Mouse (Mus musculus): ENCODE results near the gene Slx1b. TPM values are rescaled to one million over a fixed set of nuclear protein-coding genes. Genes with fewer than 3 reads are reported as not detected.

The Slx1b gene
- polyA plus RNA-seq, 1 experiment from 2014 or later = 7.1 TPM

- WGBS = 93% methylated on average over 9 of the region's 9 CpGs
- no peaks in the 10 kb centered on the region for H3K27me3 ChIP-seq (ENCODE audit: insufficient read depth, low read length)
- H3K4me3 ChIP-seq (replicated peaks; ENCODE audit: low read depth, low read length) = no peak overlapping the region
- H3K27ac ChIP-seq = no peak overlapping the region
- TF ChIP-seq CTCF (IDR thresholded peaks at IDR 0.05; ENCODE audit: low read depth) = no peak
- ATAC-seq (replicated peaks; ENCODE audit: low FRiP score, low read depth) (no peak), DNase-seq (ENCODE audit: low spot score) (no peak)
- no peak overlapping the region for H3K9ac ChIP-seq (ENCODE audit: low read depth, low read length)
- H3K9me3 ChIP-seq (replicated peaks; ENCODE audit: low read length) = no peaks in the 10 kb centered on the region
- no peak overlapping the region for H3K4me2 ChIP-seq (ENCODE audit: low read length)
- peaks cover 13% of the 10 kb centered on the region for H3K36me3 ChIP-seq (ENCODE audit: insufficient read depth, low read length)
- 0 out of 2 replicates have a peak, but pooled peaks cover 3% of the 10 kb centered on the region for H3K4me1 ChIP-seq (replicated peaks; ENCODE audit: insufficient read depth, low read length)
These were observed 23.5 kb downstream of the Slx1b start for GRCm38 (mm10) chr7:126672111-126672510.

- peaks cover 15% of the 10 kb centered on the region for H3K36me3 ChIP-seq (ENCODE audit: insufficient read depth, low read length)
- no peak overlapping the region for H3K4me2 ChIP-seq (ENCODE audit: low read length)
- no peaks in the 10 kb centered on the region for H3K9me3 ChIP-seq (replicated peaks; ENCODE audit: low read length)
- no peak for TF ChIP-seq CTCF (IDR thresholded peaks at IDR 0.05; ENCODE audit: low read depth)
- DNase-seq (ENCODE audit: low spot score) = no peak
- H3K4me3 ChIP-seq (replicated peaks; ENCODE audit: low read depth, low read length) = no peak overlapping the region
- no peak overlapping the region for H3K9ac ChIP-seq (ENCODE audit: low read depth, low read length)
- H3K27ac ChIP-seq = no peak overlapping the region
- WGBS = 92% methylated on average over 3 of the region's 3 CpGs
- ATAC-seq (replicated peaks; ENCODE audit: low FRiP score, low read depth) = no peak
- no peaks in the 10 kb centered on the region for H3K4me1 ChIP-seq (replicated peaks; ENCODE audit: insufficient read depth, low read length)
- no peaks in the 10 kb centered on the region for H3K27me3 ChIP-seq (ENCODE audit: insufficient read depth, low read length)
These were observed 25.4 kb downstream of the Slx1b start for GRCm38 (mm10) chr7:126670152-126670551.

GRCm38 (mm10) chr7:126668452-126668851 lies 27.1 kb downstream of the Slx1b start:
- no peak overlapping the region for H3K9ac ChIP-seq (ENCODE audit: low read depth, low read length)
- H3K4me2 ChIP-seq (ENCODE audit: low read length) = no peak overlapping the region
- TF ChIP-seq CTCF (IDR thresholded peaks at IDR 0.05; ENCODE audit: low read depth) = no peak
- no peak for ATAC-seq (replicated peaks; ENCODE audit: low FRiP score, low read depth)
- peak; percentile 63 for DNase-seq (ENCODE audit: low spot score)
- WGBS = 60% methylated on average over 5 of the region's 5 CpGs
- no peaks in the 10 kb centered on the region for H3K27me3 ChIP-seq (ENCODE audit: insufficient read depth, low read length)
- no peaks in the 10 kb centered on the region for H3K9me3 ChIP-seq (replicated peaks; ENCODE audit: low read length)
- no peaks in the 10 kb centered on the region for H3K4me1 ChIP-seq (replicated peaks; ENCODE audit: insufficient read depth, low read length)
- no peak overlapping the region for H3K4me3 ChIP-seq (replicated peaks; ENCODE audit: low read depth, low read length)
- peaks cover 19% of the 10 kb centered on the region for H3K36me3 ChIP-seq (ENCODE audit: insufficient read depth, low read length)
- H3K27ac ChIP-seq = peak overlapping the region; percentile 74

- peaks cover 19% of the 10 kb centered on the region for H3K36me3 ChIP-seq (ENCODE audit: insufficient read depth, low read length)
- H3K27ac ChIP-seq = no peak overlapping the region
- no peak for DNase-seq (ENCODE audit: low spot score)
- no peak for ATAC-seq (replicated peaks; ENCODE audit: low FRiP score, low read depth)
- 81% methylated on average over 9 of the region's 9 CpGs for WGBS
- no peak overlapping the region for H3K9ac ChIP-seq (ENCODE audit: low read depth, low read length)
- no peak overlapping the region for H3K4me3 ChIP-seq (replicated peaks; ENCODE audit: low read depth, low read length)
- H3K9me3 ChIP-seq (replicated peaks; ENCODE audit: low read length) = no peaks in the 10 kb centered on the region
- no peaks in the 10 kb centered on the region for H3K27me3 ChIP-seq (ENCODE audit: insufficient read depth, low read length)
- no peaks in the 10 kb centered on the region for H3K4me1 ChIP-seq (replicated peaks; ENCODE audit: insufficient read depth, low read length)
- TF ChIP-seq CTCF (IDR thresholded peaks at IDR 0.05; ENCODE audit: low read depth) = no peak
- no peak overlapping the region for H3K4me2 ChIP-seq (ENCODE audit: low read length)
These were observed 28.0 kb downstream of the Slx1b start for GRCm38 (mm10) chr7:126667495-126668090.

GRCm38 (mm10) chr7:126665269-126665668 lies 30.3 kb downstream of the Slx1b start:
- Histone ChIP-seq H3K36me3 (ENCODE audit: insufficient read depth, low read length) (peaks cover 6% of the 10 kb centered on the region; the same call in 1 of the 2 replicates), H3K4me3 (replicated peaks; ENCODE audit: low read depth, low read length) (no peak overlapping the region), H3K27ac (no peak overlapping the region), H3K9ac (ENCODE audit: low read depth, low read length) (no peak overlapping the region), H3K4me1 (replicated peaks; ENCODE audit: insufficient read depth, low read length) (no peaks in the 10 kb centered on the region), H3K4me2 (ENCODE audit: low read length) (no peak overlapping the region), H3K27me3 (ENCODE audit: insufficient read depth, low read length) (no peaks in the 10 kb centered on the region), H3K9me3 (replicated peaks; ENCODE audit: low read length) (no peaks in the 10 kb centered on the region)
- WGBS = 93% methylated on average over 3 of the region's 3 CpGs
- DNase-seq (ENCODE audit: low spot score) (no peak), ATAC-seq (replicated peaks; ENCODE audit: low FRiP score, low read depth) (no peak)
- no peak for TF ChIP-seq CTCF (IDR thresholded peaks at IDR 0.05; ENCODE audit: low read depth)

- no peak overlapping the region for H3K27ac ChIP-seq
- no peak overlapping the region for H3K4me3 ChIP-seq (replicated peaks; ENCODE audit: low read depth, low read length)
- H3K4me2 ChIP-seq (ENCODE audit: low read length) = no peak overlapping the region
- no peak overlapping the region for H3K9ac ChIP-seq (ENCODE audit: low read depth, low read length)
- no peak for TF ChIP-seq CTCF (IDR thresholded peaks at IDR 0.05; ENCODE audit: low read depth)
- no peaks in the 10 kb centered on the region for H3K4me1 ChIP-seq (replicated peaks; ENCODE audit: insufficient read depth, low read length)
- H3K9me3 ChIP-seq (replicated peaks; ENCODE audit: low read length) = no peaks in the 10 kb centered on the region
- 60% methylated on average over 8 of the region's 8 CpGs for whole genome bisulfite sequencing
- H3K27me3 ChIP-seq (ENCODE audit: insufficient read depth, low read length) = no peaks in the 10 kb centered on the region
- peaks cover 6% of the 10 kb centered on the region; the same call in 1 of the 2 replicates for H3K36me3 ChIP-seq (ENCODE audit: insufficient read depth, low read length)
- ATAC-seq (replicated peaks; ENCODE audit: low FRiP score, low read depth) (peak; percentile 52; the same call in 1 of the 2 replicates), DNase-seq (ENCODE audit: low spot score) (peak; percentile 22)
These were observed 31.9 kb downstream of the Slx1b start for GRCm38 (mm10) chr7:126663646-126664045.

- WGBS = 77% methylated on average over 3 of the region's 3 CpGs
- H3K4me3 ChIP-seq (replicated peaks; ENCODE audit: low read depth, low read length) = no peak overlapping the region
- DNase-seq (ENCODE audit: low spot score) (no peak), ATAC-seq (replicated peaks; ENCODE audit: low FRiP score, low read depth) (no peak)
- peaks cover under 1% of the 10 kb centered on the region; the same call in 1 of the 2 replicates for H3K36me3 ChIP-seq (ENCODE audit: insufficient read depth, low read length)
- no peaks in the 10 kb centered on the region for H3K27me3 ChIP-seq (ENCODE audit: insufficient read depth, low read length)
- no peak overlapping the region for H3K27ac ChIP-seq
- no peaks in the 10 kb centered on the region for H3K9me3 ChIP-seq (replicated peaks; ENCODE audit: low read length)
- no peak overlapping the region for H3K9ac ChIP-seq (ENCODE audit: low read depth, low read length)
- H3K4me2 ChIP-seq (ENCODE audit: low read length) = no peak overlapping the region
- TF ChIP-seq CTCF (IDR thresholded peaks at IDR 0.05; ENCODE audit: low read depth) = no peak
- no peaks in the 10 kb centered on the region for H3K4me1 ChIP-seq (replicated peaks; ENCODE audit: insufficient read depth, low read length)
These were observed 35.8 kb downstream of the Slx1b start for GRCm38 (mm10) chr7:126659771-126660170.
